Mouse (Mus musculus) ES-E14 (cell line): Measurements from ENCODE around the gene Chrna1.

Source experiments
- CHD2 ChIP-seq: IDR thresholded peaks from 2 replicates; pipeline ENCODE4 v1.6.1; 2014; ENCODE audit warnings: mild to moderate bottlenecking, low read depth, low read length, inconsistent platforms
- HCFC1 ChIP-seq: IDR thresholded peaks from 2 replicates; pipeline ENCODE4 v1.6.1; 2012; ENCODE audit warnings: low read length, inconsistent platforms, borderline replicate concordance; ENCODE audit not compliant: insufficient read depth
- MAFK ChIP-seq: IDR thresholded peaks from 2 replicates; pipeline ENCODE4 v1.6.1; 2014; ENCODE audit warnings: mild to moderate bottlenecking, low read depth, low read length, inconsistent platforms; ENCODE audit not compliant: insufficient read depth
- ZC3H11A ChIP-seq: IDR thresholded peaks from 2 replicates; pipeline ENCODE4 v1.6.1; 2012; ENCODE audit warnings: low read depth, mild to moderate bottlenecking, inconsistent platforms, low read length, borderline replicate concordance
- ZNF384 ChIP-seq: IDR thresholded peaks from 2 replicates; pipeline ENCODE4 v1.6.1; 2012; ENCODE audit warnings: low read depth, low read length, inconsistent platforms

DNA sequence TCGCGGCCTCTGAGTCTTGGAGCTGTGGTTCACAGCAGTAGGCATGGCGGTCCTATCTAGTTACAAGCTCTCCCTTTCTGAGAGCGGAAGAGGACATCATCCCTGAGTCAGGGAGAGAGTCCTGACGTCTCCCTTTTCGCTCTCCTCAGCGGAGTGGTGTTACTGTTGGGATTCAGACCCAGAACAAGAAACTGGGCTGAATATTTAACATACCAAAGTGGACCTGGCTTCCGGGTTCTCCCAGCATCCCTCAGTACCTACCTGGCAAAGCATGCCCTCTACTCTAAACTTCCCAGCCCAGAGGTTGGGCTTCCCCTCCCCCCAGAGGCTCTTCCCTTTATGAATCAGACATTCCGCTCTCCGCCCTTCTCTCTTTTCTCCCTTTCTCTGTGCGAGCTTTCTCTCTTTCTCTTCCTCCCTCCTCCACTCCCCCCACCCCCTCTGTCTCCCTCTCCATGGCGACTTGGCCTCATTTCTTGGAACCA is 5.3 kb upstream of the Chrna1 start:
- TF ChIP-seq ZC3H11A, result no peak
- TF ChIP-seq HCFC1, result no peak
- no peak for TF ChIP-seq MAFK
- no peak for TF ChIP-seq CHD2
- TF ChIP-seq ZNF384, result no peak
